Mouse (Mus musculus) embryonic facial prominence, embryonic 14.5 days (tissue): ENCODE data around the gene Npm3. TPM values are rescaled to one million over a fixed set of nuclear protein-coding genes. Genes with fewer than 3 reads are reported as not detected.

ENCODE experiments used
- ATAC-seq: fragments of 200-750 bp; cut with Nextera tagmentation; 2 replicates; pipeline ENCODE4 v1.8.0; 2017; ENCODE audit warnings: low read depth, moderate number of reproducible peaks, moderate TSS enrichment
- DNase-seq: peaks from one replicate; pipeline ENCODE4 v3.0.0-alpha.2; 2015; ENCODE audit warnings: low spot score
- H3K27ac ChIP-seq: fragments of 300-500 bp; sonication (generic); replicated peaks from 2 replicates; pipeline ENCODE4 v1.5.1; 2014; ENCODE audit warnings: low read depth, mild to moderate bottlenecking, low read length, moderate library complexity
- H3K27me3 ChIP-seq: fragments of 300-500 bp; sonication (generic); replicated peaks from 2 replicates; pipeline ENCODE4 v1.6.1; 2014; ENCODE audit warnings: low read length; ENCODE audit not compliant: control insufficient read depth, insufficient read depth
- H3K36me3 ChIP-seq: fragments of 300-500 bp; sonication (generic); 2 replicates; pipeline ENCODE4 v1.6.1; 2014; ENCODE audit warnings: low read length, mixed read lengths; ENCODE audit not compliant: control insufficient read depth, insufficient read depth
- H3K4me1 ChIP-seq: fragments of 300-500 bp; sonication (generic); 2 replicates; pipeline ENCODE4 v1.6.1; 2014; ENCODE audit warnings: antibody characterized with exemption, low read length; ENCODE audit not compliant: control insufficient read depth, insufficient read depth
- H3K4me2 ChIP-seq: fragments of 300-500 bp; sonication (generic); 2 replicates; pipeline ENCODE4 v1.6.1; 2014; ENCODE audit warnings: low read depth, mild to moderate bottlenecking, low read length, moderate library complexity, mixed read lengths
- H3K4me3 ChIP-seq: fragments of 300-500 bp; sonication (generic); 2 replicates; pipeline ENCODE4 v1.5.1; 2014; ENCODE audit warnings: low read depth, mild to moderate bottlenecking, low read length
- H3K9ac ChIP-seq: fragments of 300-500 bp; sonication (generic); 2 replicates; pipeline ENCODE4 v1.6.1; 2014; ENCODE audit warnings: low read depth, mild to moderate bottlenecking, low read length, moderate library complexity, mixed read lengths
- H3K9me3 ChIP-seq: fragments of 300-500 bp; sonication (generic); 2 replicates; pipeline ENCODE4 v1.6.1; 2016; ENCODE audit warnings: low read length; ENCODE audit not compliant: control insufficient read depth
- WGBS: fragments of 180-500 bp; shearing (Covaris S2); extraction: QIAGEN DNeasy Blood & Tissue Kit; methylation state at CpG from one replicate; pipeline ENCODE4 v1.1.7; 2014; 5-methylcytosine and 5-hydroxymethylcytosine counted together
- polyA plus RNA-seq: library from polyadenylated mRNA; unstranded; fragments of >200 nt; fragmentation: Nextera tagmentation; extraction: Ambion mirVana; gene quantifications from 2 replicates; pipeline ENCODE4 v1.2.1, GENCODE M21; 2014

Npm3 gene
- polyA plus RNA-seq, 1 experiment from 2014 or later, result 18.9 TPM

DNA sequence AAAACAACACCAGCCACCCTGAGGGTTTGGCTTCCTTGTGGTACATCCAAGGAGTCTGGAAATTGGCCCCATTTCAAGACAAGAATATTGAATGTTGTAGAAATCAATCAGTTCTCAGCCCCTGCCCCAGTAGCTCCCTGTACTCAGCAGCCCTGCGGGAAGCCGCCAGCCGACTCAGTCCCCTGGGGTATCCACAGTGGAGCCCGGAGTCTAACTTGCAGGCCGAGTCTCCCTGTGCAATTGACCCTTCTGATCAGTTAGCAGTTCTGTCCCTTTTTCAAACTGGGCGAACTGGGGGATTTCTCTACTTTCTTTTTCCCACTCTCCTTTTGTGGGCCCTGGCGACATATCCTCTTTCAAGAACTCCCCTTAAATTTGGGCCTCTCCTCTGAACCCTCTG lies 8.6 kb downstream of the Npm3 start:
- ATAC-seq (no peak), DNase-seq (no peak)
- Histone ChIP-seq H3K9me3 (no peaks in the 10 kb centered on the region), H3K9ac (no peak overlapping the region), H3K4me3 (0 out of 2 replicates have a peak overlapping the region, but pooled peaks have one; percentile 5), H3K4me2 (no peak overlapping the region), H3K36me3 (no peaks in the 10 kb centered on the region), H3K27ac (no peak overlapping the region), H3K27me3 (peaks cover 95% of the 10 kb centered on the region), H3K4me1 (peaks cover 30% of the 10 kb centered on the region)
- WGBS, result 8% methylated on average over 7 of the region's 7 CpGs

DNA sequence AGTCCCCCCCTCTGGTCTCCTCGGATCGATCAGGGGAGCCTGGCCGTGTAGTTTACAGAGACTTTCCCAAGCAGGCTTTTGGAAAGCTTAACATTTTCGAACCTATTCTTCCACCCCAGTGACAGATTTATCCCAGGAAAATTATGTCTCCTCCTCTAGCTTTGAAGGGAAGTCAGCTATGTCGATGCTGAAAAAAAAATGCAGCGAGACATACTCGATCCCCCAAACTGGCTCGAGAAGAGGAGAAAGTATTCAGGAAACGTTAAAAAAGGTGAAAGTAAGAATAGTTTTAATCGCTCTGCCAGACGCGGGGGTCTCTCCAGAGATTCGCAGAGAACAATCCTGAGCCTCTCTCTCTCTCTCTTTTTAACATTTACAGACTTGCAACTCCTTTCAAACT lies 9.2 kb downstream of the Npm3 start:
- 7% methylated on average over 13 of the region's 13 CpGs for WGBS
- Histone ChIP-seq H3K4me3 (no peak overlapping the region), H3K36me3 (no peaks in the 10 kb centered on the region), H3K4me1 (peaks cover 30% of the 10 kb centered on the region), H3K4me2 (no peak overlapping the region), H3K27ac (no peak overlapping the region), H3K27me3 (peaks cover 95% of the 10 kb centered on the region), H3K9me3 (no peaks in the 10 kb centered on the region), H3K9ac (no peak overlapping the region)
- no peak for DNase-seq
- no peak for ATAC-seq

DNA sequence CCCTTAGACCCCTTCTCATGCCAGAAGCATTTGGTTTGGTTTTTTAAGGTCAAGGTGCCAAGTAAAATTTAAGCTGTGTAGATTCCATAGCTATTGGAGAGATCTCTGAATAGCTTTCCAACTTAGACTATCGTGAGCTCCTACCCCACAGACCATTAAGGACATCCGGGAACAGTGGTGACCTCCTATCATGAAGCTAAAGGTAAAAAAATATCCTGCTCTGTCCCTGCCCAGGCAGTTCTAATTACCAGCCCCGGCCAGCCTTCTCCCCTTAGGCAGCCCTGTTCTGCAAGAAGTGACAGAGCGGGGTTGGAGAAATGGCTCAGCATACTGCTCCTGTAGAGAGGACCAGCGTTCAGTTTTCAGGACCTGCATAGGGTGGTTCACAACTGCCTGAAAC lies 10.9 kb downstream of the Npm3 start:
- H3K4me2 ChIP-seq, result no peak overlapping the region
- no peak for DNase-seq
- peaks cover 95% of the 10 kb centered on the region for H3K27me3 ChIP-seq
- WGBS, result 40% methylated on average over 5 of the region's 5 CpGs
- H3K36me3 ChIP-seq, result no peaks in the 10 kb centered on the region
- H3K4me3 ChIP-seq, result no peak overlapping the region
- ATAC-seq, result no peak
- H3K9ac ChIP-seq, result no peak overlapping the region
- H3K4me1 ChIP-seq, result peaks cover 30% of the 10 kb centered on the region
- no peak overlapping the region for H3K27ac ChIP-seq
- no peaks in the 10 kb centered on the region for H3K9me3 ChIP-seq

DNA sequence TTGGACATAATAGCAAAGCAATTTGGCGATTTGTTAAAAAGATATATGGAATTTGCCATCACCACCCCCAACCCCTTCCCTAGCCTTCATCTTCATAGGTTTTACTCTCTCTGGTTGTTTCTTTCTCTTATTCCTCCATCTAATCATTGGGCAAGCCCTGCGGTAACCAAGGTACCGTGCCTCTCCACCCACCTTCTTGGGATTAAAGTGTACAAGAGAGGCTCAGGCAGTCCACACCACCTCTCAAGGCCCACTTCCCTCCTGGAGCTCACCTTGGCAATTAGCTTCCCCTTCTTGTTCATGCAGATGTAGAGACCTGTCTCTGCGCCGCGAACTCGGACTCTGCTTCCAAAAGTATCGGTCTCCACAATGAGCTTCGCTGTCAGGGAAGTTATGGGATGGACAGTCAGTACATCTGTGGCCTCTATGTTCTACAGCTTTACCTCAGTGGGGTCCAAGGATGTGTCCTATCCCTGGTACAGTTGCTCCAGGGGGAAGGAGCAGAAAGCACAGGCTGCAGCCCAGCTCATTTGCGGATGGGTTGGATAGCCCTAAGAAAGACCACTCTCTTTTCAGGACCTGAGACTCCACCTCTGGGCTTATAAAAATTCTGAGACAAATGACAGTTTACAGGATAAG lies 11.4 kb downstream of the Npm3 start:
- Histone ChIP-seq H3K4me2 (no peak overlapping the region), H3K36me3 (no peaks in the 10 kb centered on the region), H3K27ac (no peak overlapping the region), H3K9me3 (no peaks in the 10 kb centered on the region), H3K27me3 (peaks cover 95% of the 10 kb centered on the region), H3K4me1 (peaks cover 26% of the 10 kb centered on the region), H3K4me3 (no peak overlapping the region), H3K9ac (no peak overlapping the region)
- DNase-seq (no peak), ATAC-seq (no peak)
- WGBS, result 54% methylated on average over 10 of the region's 10 CpGs

DNA sequence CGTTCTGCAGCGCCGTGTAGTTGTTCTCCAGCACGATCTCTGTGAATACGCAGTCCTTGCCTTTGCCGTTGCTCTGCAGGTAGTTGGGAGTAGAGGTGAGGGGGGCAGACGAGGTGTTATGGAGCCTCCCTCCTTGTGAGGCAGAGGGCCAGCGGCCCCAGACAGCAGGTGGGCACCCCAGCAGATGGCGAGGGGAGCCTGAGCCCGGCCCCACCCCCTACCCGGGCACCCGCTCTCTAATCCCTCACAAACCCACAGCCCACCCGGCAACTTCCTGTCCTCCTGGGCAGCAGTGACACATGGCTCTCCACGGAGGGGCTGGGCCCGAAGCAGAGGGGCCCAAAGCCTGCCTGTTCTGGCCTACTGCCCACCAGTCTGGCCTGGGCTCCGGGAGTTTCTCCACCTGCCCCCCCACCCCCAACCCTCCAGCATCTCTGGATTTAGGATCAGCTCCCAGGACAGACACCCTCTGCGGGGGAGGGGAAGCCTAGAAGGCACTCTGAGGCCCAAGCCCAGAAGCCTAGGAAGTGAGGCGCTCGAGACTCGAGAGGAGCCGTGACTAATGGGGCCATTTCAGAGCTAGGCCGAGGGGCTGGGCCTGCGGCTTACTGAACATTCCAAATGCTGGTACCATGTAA lies 12.1 kb downstream of the Npm3 start:
- Histone ChIP-seq H3K36me3 (no peaks in the 10 kb centered on the region), H3K9ac (no peak overlapping the region), H3K4me3 (peak overlapping the region; percentile 28), H3K27ac (no peak overlapping the region), H3K9me3 (no peaks in the 10 kb centered on the region), H3K4me2 (peak overlapping the region; percentile 53), H3K4me1 (peaks cover 22% of the 10 kb centered on the region), H3K27me3 (peaks cover 96% of the 10 kb centered on the region)
- 8% methylated on average over 18 of the region's 23 CpGs for WGBS
- ATAC-seq (peak; percentile 53), DNase-seq (peak; percentile 64)

DNA sequence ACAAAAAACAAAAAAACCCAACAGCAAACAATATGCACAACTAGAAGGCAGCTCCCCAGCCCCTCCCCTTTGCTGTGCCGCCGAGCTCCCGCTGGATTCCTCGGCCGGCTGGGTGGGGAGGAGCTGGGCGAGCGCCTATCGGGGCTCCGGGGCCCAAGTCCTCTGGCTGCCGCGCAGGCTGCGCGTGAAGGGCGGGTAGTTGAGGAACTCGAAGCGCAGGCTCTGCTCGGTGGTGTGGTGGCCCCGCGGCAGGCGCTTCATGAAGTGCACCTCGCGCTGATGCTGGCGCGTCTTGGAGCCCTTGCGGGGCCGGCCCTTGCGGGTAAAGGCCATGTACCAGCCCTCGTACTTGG lies 12.6 kb downstream of the Npm3 start:
- Histone ChIP-seq H3K4me1 (peaks cover 18% of the 10 kb centered on the region), H3K9ac (no peak overlapping the region), H3K4me2 (peak overlapping the region; percentile 53), H3K4me3 (peak overlapping the region; percentile 28), H3K9me3 (no peaks in the 10 kb centered on the region), H3K27me3 (peaks cover 95% of the 10 kb centered on the region), H3K36me3 (no peaks in the 10 kb centered on the region), H3K27ac (no peak overlapping the region)
- WGBS, result 3% methylated on average over 4 of the region's 28 CpGs
- ATAC-seq (peak; percentile 66), DNase-seq (peak; percentile 80)

DNA sequence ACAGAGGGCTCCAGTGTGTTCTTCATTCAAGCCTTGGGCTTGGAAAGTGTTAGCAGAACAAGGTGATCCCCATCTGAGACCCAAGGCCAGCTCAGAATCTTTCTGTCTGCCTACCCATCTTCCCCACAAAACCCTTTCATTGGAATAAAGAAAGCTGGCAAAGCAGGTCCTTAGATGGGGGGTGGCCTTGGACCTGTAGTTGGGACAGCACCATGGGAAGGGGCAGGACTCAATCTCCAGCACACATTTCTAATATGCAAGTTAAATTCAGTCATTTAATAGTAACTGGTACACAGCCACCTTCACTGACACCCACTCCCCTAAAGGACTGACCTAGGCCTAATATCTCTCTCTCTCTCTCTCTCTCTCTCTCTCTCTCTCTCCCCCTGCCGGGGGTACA lies 13.2 kb downstream of the Npm3 start:
- no peaks in the 10 kb centered on the region for H3K9me3 ChIP-seq
- 25% methylated on average over 1 of the region's 1 CpGs for WGBS
- H3K4me3 ChIP-seq, result no peak overlapping the region
- H3K4me1 ChIP-seq, result peaks cover 13% of the 10 kb centered on the region
- H3K9ac ChIP-seq, result no peak overlapping the region
- no peak for ATAC-seq
- DNase-seq, result no peak
- H3K36me3 ChIP-seq, result no peaks in the 10 kb centered on the region
- H3K4me2 ChIP-seq, result no peak overlapping the region; the same call in 1 of the 2 replicates
- H3K27ac ChIP-seq, result no peak overlapping the region
- H3K27me3 ChIP-seq, result peaks cover 89% of the 10 kb centered on the region

DNA sequence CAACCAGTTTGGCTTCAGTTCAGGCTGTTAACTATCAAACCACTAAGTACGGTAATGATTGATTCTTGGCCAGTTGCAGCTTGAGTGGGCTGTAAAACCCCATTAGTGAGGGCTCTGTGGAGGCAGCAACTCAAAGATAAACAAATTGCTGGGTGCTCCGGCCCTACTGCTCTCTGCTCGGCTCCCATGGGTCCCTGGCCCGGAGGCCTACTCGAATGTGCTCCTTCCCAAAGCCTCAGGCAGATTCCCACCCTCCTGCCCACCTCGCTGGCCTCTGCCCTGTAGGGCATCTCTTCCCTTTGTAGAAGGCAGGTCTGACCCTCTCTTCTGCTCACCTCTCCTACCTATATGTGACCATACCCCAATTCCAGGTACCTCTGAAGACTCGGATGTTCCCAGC lies 14.6 kb downstream of the Npm3 start:
- no peak overlapping the region for H3K4me3 ChIP-seq
- 31% methylated on average over 7 of the region's 7 CpGs for WGBS
- no peak overlapping the region for H3K4me2 ChIP-seq
- H3K27ac ChIP-seq, result no peak overlapping the region
- ATAC-seq (no peak), DNase-seq (no peak)
- no peaks in the 10 kb centered on the region for H3K9me3 ChIP-seq
- H3K27me3 ChIP-seq, result peaks cover 76% of the 10 kb centered on the region
- H3K4me1 ChIP-seq, result peaks cover 7% of the 10 kb centered on the region
- H3K9ac ChIP-seq, result no peak overlapping the region
- H3K36me3 ChIP-seq, result no peaks in the 10 kb centered on the region

DNA sequence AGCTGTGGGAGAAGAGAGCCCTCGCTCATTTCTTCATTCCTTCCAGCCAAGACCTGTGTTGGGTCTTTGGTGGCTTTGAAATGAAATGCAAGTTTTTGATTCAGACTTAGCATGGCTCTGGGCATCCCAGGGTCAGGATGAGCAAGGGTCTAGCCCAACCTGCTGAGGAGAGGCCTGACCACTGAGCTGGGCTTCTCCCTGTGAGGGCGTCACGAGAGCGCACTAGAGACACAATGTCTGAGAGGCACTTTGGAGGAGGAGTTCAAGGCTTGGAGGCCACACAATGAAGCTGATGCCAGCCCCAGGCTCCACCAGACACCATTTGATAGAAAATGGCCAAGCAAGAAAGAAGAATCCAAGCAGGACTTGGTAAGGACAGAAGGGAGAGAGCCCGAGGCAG lies 15.2 kb downstream of the Npm3 start:
- H3K36me3 ChIP-seq, result no peaks in the 10 kb centered on the region
- H3K27me3 ChIP-seq, result peaks cover 70% of the 10 kb centered on the region
- DNase-seq (no peak), ATAC-seq (no peak)
- H3K4me2 ChIP-seq, result no peak overlapping the region
- no peak overlapping the region for H3K9ac ChIP-seq
- H3K9me3 ChIP-seq, result no peaks in the 10 kb centered on the region
- 74% methylated on average over 5 of the region's 5 CpGs for WGBS
- no peak overlapping the region for H3K27ac ChIP-seq
- peaks cover 7% of the 10 kb centered on the region for H3K4me1 ChIP-seq
- no peak overlapping the region for H3K4me3 ChIP-seq
